Comparison of ENCODE assay signal across 19 mouse cellular contexts in genomic region chr3:31123098-31123497, GRCm38 (mm10). TPM values are rescaled to one million over a fixed set of nuclear protein-coding genes. Genes with fewer than 3 reads are reported as not detected.
"Had no signal": no experiment of that assay in that cellular context is flagged by ENCODE, and none has a peak within 500 bp of the region (broad histone marks: within the 10 kb centered on the region; RNA-seq: fewer than 3 reads in every experiment).

No protein-coding gene starts in this region.

- H3K4me1 ChIP-seq: midbrain, embryonic 10.5 days; midbrain, embryonic 13.5 days; neural tube, embryonic 13.5 days; neural tube, embryonic 15.5 days had no signal

- H3K9ac ChIP-seq: liver, embryonic 14.5 days; lung, embryonic 14.5 days; midbrain, embryonic 13.5 days; neural tube, embryonic 13.5 days; neural tube, embryonic 15.5 days had no signal

- H3K9me3 ChIP-seq: midbrain, embryonic 10.5 days; midbrain, embryonic 13.5 days; neural tube, embryonic 13.5 days; neural tube, embryonic 15.5 days had no signal

- ATAC-seq: midbrain, embryonic 13.5 days; midbrain, embryonic 16.5 days had no signal

- H3K27me3 ChIP-seq: midbrain, embryonic 13.5 days; neural tube, embryonic 13.5 days; neural tube, embryonic 15.5 days had no signal

- H3K27ac ChIP-seq: liver, embryonic 14.5 days; midbrain, embryonic 10.5 days; midbrain, embryonic 13.5 days; neural tube, embryonic 13.5 days; neural tube, embryonic 15.5 days had no signal

- H3K4me3 ChIP-seq: midbrain, embryonic 10.5 days; midbrain, embryonic 13.5 days; myocyte; neural tube, embryonic 13.5 days; neural tube, embryonic 15.5 days had no signal

- H3K4me2 ChIP-seq: lung, embryonic 14.5 days; midbrain, embryonic 13.5 days; neural tube, embryonic 13.5 days; neural tube, embryonic 15.5 days had no signal

- DNase-seq: lung, adult 18-20 months; lung, embryonic 14.5 days; lung, postnatal 10 days; lung, postnatal 4 days; retina, postnatal 1 day; right cerebral cortex, adult 18-20 months; right cerebral cortex, postnatal 25 days; right cerebral cortex, postnatal 4 days; spleen, adult 18-20 months; thymus, adult 18-20 months; thymus, postnatal 14 days; thymus, postnatal 36 days had no signal

RNA-seq across cellular contexts. Expression of gene Cldn11, which starts 26.6 kb away (rescaled TPM):
- polyA plus RNA-seq: myocyte had no signal
